13 mouse cellular contexts compared by ENCODE assay signal in the genomic region with DNA sequence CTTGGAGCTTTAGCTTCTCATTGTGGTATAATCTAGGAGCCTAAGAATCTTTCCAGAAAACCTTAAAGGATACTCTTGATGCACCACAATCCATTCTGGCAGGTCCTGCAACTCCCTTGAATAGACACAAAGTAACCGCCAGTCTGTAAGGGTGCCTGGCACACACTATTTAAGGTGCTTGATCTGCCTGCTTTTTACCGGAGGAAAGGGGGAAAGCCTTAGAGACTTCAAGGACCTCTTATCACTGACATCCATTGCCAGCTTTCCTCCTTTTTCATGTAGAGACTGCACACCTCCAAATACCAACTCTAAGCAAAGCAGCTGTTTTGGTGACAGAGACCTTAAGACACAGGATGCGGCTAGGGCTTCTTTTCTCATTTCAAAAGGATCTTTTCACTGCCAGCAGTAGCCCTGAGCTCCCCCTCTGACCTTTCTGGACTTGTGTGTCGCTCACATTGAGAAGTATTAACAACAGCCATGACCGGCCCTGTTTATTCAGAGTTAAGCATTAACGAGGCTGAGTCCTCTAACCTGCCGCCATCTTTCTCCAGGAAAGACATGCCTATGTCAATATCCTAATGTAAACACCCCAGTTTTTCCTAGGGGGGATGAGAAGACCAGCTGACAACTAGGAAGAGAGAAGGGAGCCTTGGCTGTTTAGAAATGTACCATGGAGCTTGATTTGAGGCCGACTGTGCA.
DNase-seq lines count a peak whose midpoint lies in the region; ATAC-seq and TF ChIP-seq lines count a peak whose summit lies in the region.
"Had no signal": no experiment of that assay in that cellular context is flagged by ENCODE, and none has a peak within 500 bp of the region (broad histone marks: within the 10 kb centered on the region; RNA-seq: fewer than 3 reads in every experiment).

No protein-coding gene starts in this region.

- no peak overlapping the region for H3K4me3 ChIP-seq in lung, embryonic 14.5 days (ENCODE audit: low read depth, low read length)
- no peak overlapping the region for H3K4me3 ChIP-seq in kidney, embryonic 15.5 days (replicated peaks)
- H3K4me3 ChIP-seq in hindbrain, embryonic 14.5 days (replicated peaks; ENCODE audit: low read length) = no peak overlapping the region
- H3K4me3 ChIP-seq: heart, embryonic 12.5 days had no signal

- peak overlapping the region; percentile 31 for H3K4me2 ChIP-seq in lung, embryonic 14.5 days
- no peak overlapping the region for H3K4me2 ChIP-seq in kidney, embryonic 15.5 days
- H3K4me2 ChIP-seq in hindbrain, embryonic 14.5 days (replicated peaks) = no peak overlapping the region
- H3K4me2 ChIP-seq: heart, embryonic 12.5 days had no signal

- H3K4me1 ChIP-seq in lung, embryonic 14.5 days (ENCODE audit: insufficient read depth) = no peaks in the 10 kb centered on the region; the same call in 1 of the 2 replicates
- H3K4me1 ChIP-seq in kidney, embryonic 15.5 days = peaks cover 6% of the 10 kb centered on the region; the same call in 1 of the 2 replicates
- no peaks in the 10 kb centered on the region for H3K4me1 ChIP-seq in hindbrain, embryonic 14.5 days (replicated peaks; ENCODE audit: control insufficient read depth, insufficient read depth, low read length)

- no peaks in the 10 kb centered on the region for H3K27me3 ChIP-seq in lung, embryonic 14.5 days (ENCODE audit: insufficient read depth, low read length)
- no peaks in the 10 kb centered on the region for H3K27me3 ChIP-seq in kidney, embryonic 15.5 days
- H3K27me3 ChIP-seq in hindbrain, embryonic 14.5 days (ENCODE audit: control insufficient read depth, insufficient read depth, low read length) = no peaks in the 10 kb centered on the region
- H3K27me3 ChIP-seq: CH12.LX; heart, embryonic 12.5 days; Patski had no signal

- ATAC-seq in lung, embryonic 14.5 days (ENCODE audit: insufficient read depth) = peak; percentile 56; the same call in 1 of the 2 replicates
- ATAC-seq in kidney, embryonic 15.5 days (replicated peaks; ENCODE audit: low FRiP score) = peak; percentile 60; the same call in 1 of the 2 replicates
- no peak for ATAC-seq in hindbrain, embryonic 14.5 days (ENCODE audit: low FRiP score)
- ATAC-seq: Patski had no signal

- DNase-seq in lung, embryonic 14.5 days = peak; percentile 66
- DNase-seq in lung, postnatal 14 days = no peak
- DNase-seq in large intestine, adult 2 months (ENCODE audit: low read depth, low spot score) = peak; percentile 31
- peak; percentile 44 for DNase-seq in lung, postnatal 36 days
- no peak for DNase-seq in layer of hippocampus, adult 9-11 months
- DNase-seq in B cell, adult 2 months = no peak
- no peak for DNase-seq in hindbrain, embryonic 14.5 days (ENCODE audit: low spot score)
- DNase-seq: cerebellum, postnatal 14 days; gastrocnemius, postnatal 25 days had no signal

- H3K36me3 ChIP-seq in lung, embryonic 14.5 days (ENCODE audit: insufficient read depth) = no peaks in the 10 kb centered on the region
- H3K36me3 ChIP-seq in kidney, embryonic 15.5 days = no peaks in the 10 kb centered on the region
- no peaks in the 10 kb centered on the region for H3K36me3 ChIP-seq in hindbrain, embryonic 14.5 days (replicated peaks; ENCODE audit: control insufficient read depth, insufficient read depth)
- H3K36me3 ChIP-seq: heart, embryonic 12.5 days had no signal

- H3K9me3 ChIP-seq in lung, embryonic 14.5 days (ENCODE audit: low read depth, low read length) = no peaks in the 10 kb centered on the region
- no peaks in the 10 kb centered on the region for H3K9me3 ChIP-seq in kidney, embryonic 15.5 days (replicated peaks)
- H3K9me3 ChIP-seq in hindbrain, embryonic 14.5 days (ENCODE audit: control insufficient read depth, low read length) = no peaks in the 10 kb centered on the region
- H3K9me3 ChIP-seq: heart, embryonic 12.5 days had no signal

- H3K27ac ChIP-seq in lung, embryonic 14.5 days (ENCODE audit: low read depth) = peak overlapping the region; percentile 63; the same call in 1 of the 2 replicates
- peak overlapping the region; percentile 22; the same call in 1 of the 2 replicates for H3K27ac ChIP-seq in kidney, embryonic 15.5 days
- H3K27ac ChIP-seq in hindbrain, embryonic 14.5 days = no peak overlapping the region

- no peak overlapping the region for H3K9ac ChIP-seq in lung, embryonic 14.5 days
- H3K9ac ChIP-seq in kidney, embryonic 15.5 days = no peak overlapping the region
- no peak overlapping the region for H3K9ac ChIP-seq in hindbrain, embryonic 14.5 days
- H3K9ac ChIP-seq: heart, embryonic 12.5 days had no signal

- TF ChIP-seq CTCF in lung, embryonic 14.5 days (IDR thresholded peaks at IDR 0.05; ENCODE audit: low read depth) = no peak

- 49% methylated on average over 8 of the region's 8 CpGs for WGBS in lung, embryonic 14.5 days
- WGBS in kidney, embryonic 15.5 days = 56% methylated on average over 8 of the region's 8 CpGs
- 27% methylated on average over 8 of the region's 8 CpGs for WGBS in large intestine, adult 2 months
- 47% methylated on average over 8 of the region's 8 CpGs for WGBS in hindbrain, embryonic 14.5 days

Comparison
In these comparisons a context has a peak if more than half of its experiments do, and no peak if none do; other contexts are left out.
1. DNase-seq: peak in lung, embryonic 14.5 days (single experiment), large intestine, adult 2 months (single experiment) and lung, postnatal 36 days (single experiment); none in lung, postnatal 14 days (single experiment), layer of hippocampus, adult 9-11 months (single experiment), B cell, adult 2 months (0 of 2) and hindbrain, embryonic 14.5 days (single experiment).